Mouse (Mus musculus) testis, adult 2 months (tissue): ENCODE measurements around the gene Nr1d1.

ENCODE experiments used
- CTCF ChIP-seq: fragments of 200-500 bp; IDR thresholded peaks from 2 replicates; pipeline ENCODE4 v1.5.1; 2012; ENCODE audit warnings: low read depth, mild to moderate bottlenecking, inconsistent platforms, low read length, moderate library complexity; ENCODE audit not compliant: control insufficient read depth, insufficient read depth, insufficient replicate concordance
- POLR2A ChIP-seq: fragments of 200-500 bp; IDR thresholded peaks from 2 replicates; pipeline ENCODE4 v1.6.1; 2012; ENCODE audit warnings: low read depth, mild to moderate bottlenecking, inconsistent platforms, low read length, moderate library complexity; ENCODE audit not compliant: control insufficient read depth

DNA sequence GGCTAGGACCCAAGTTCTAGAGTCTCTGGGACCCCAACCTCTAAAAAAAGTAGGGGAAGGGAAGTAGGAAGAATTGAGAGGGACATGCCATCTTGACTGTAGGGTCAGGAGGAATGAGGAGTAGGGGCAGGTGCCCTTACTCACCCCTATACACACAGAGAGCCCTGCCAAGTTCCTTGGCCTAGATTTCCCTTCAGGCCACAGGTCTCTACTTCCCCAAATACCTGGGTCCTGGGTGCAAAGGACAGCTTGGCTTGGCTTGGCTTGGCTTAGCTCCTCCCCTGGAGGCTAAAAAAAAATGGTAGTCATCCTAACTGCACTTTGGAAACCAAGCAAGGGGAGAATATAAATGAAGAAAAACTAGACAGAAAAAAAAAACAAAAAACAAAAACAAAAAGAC lies 10.4 kb downstream of the Nr1d1 start:
- no peak for TF ChIP-seq CTCF
- no peak for TF ChIP-seq POLR2A
